Comparison of ENCODE assay signal across 11 mouse cellular contexts in the genomic region with DNA sequence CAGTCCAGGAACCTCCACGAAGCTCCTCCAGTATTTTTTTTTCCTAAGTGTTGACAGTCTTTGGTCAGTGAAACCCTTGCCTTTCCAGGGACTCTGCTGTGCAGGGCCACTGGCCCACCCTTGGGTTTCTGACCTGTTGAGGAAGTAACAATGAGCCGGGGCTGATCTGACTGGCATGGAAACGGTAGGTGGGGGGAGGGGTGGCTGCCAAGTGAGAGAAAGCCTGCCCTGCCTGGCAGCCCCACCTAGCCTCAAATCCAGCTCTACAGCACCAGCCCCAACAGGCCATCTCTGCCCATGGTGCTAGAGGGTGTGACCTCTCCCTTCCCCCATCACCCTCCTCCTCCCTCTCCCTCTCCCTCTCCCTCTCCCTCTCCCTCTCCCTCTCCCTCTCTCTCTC. TPM values are rescaled to one million over a fixed set of nuclear protein-coding genes. Genes with fewer than 3 reads are reported as not detected.
DNase-seq lines count a peak whose midpoint lies in the region; ATAC-seq and TF ChIP-seq lines count a peak whose summit lies in the region.
"Had no signal": no experiment of that assay in that cellular context is flagged by ENCODE, and none has a peak within 500 bp of the region (broad histone marks: within the 10 kb centered on the region; RNA-seq: fewer than 3 reads in every experiment).

No protein-coding gene starts in this region.

- peak; percentile 33 for DNase-seq in gastrocnemius, adult 2 months
- DNase-seq in gastrocnemius, postnatal 10 days: no peak
- peak; percentile 78 for DNase-seq in urinary bladder, postnatal 14 days (ENCODE audit: low spot score)
- DNase-seq in urinary bladder, adult 2 months (ENCODE audit: low spot score): no peak
- peak; percentile 72 for DNase-seq in thymus, postnatal 4 days
- no peak for DNase-seq in right cerebral cortex, postnatal 14 days
- no peak for DNase-seq in gastrocnemius, adult 8-10 months (ENCODE audit: low spot score in 2 of 2)

- intact Hi-C loops in gastrocnemius, adult 2 months (cut with DNase I): loop anchor here (5.0 to 10.0 kb wide), 2 partner anchors 33 to 460 kb away; partner anchors contain the start of gene Dcaf1

- peak overlapping the region; percentile 28; the same call in 1 of the 2 replicates for H3K27ac ChIP-seq in gastrocnemius, adult 2 months
- H3K27ac ChIP-seq in lung, embryonic 15.5 days: peak overlapping the region; percentile 71
- H3K27ac ChIP-seq: embryonic facial prominence, embryonic 12.5 days; neural tube, embryonic 13.5 days had no signal

- no peaks in the 10 kb centered on the region for H3K36me3 ChIP-seq in lung, embryonic 15.5 days
- H3K36me3 ChIP-seq: embryonic facial prominence, embryonic 12.5 days; neural tube, embryonic 13.5 days had no signal

- H3K9ac ChIP-seq in lung, embryonic 15.5 days: no peak overlapping the region
- H3K9ac ChIP-seq: embryonic facial prominence, embryonic 12.5 days; neural tube, embryonic 13.5 days had no signal

- WGBS in lung, embryonic 15.5 days: 4% methylated on average over 3 of the region's 3 CpGs

- no peaks in the 10 kb centered on the region for H3K9me3 ChIP-seq in lung, embryonic 15.5 days
- H3K9me3 ChIP-seq: embryonic facial prominence, embryonic 12.5 days; neural tube, embryonic 13.5 days had no signal

- H3K4me1 ChIP-seq in lung, embryonic 15.5 days: peaks cover 34% of the 10 kb centered on the region

- H3K27me3 ChIP-seq in lung, embryonic 15.5 days: no peaks in the 10 kb centered on the region
- H3K27me3 ChIP-seq: embryonic facial prominence, embryonic 12.5 days had no signal

- ATAC-seq in lung, embryonic 15.5 days (ENCODE audit: borderline replicate concordance, extremely low read depth, low FRiP score, low TSS enrichment): no peak
- ATAC-seq: intestine, embryonic 16.5 days had no signal

- H3K4me3 ChIP-seq in gastrocnemius, adult 2 months: no peak overlapping the region
- no peak overlapping the region for H3K4me3 ChIP-seq in lung, embryonic 15.5 days
- H3K4me3 ChIP-seq: embryonic facial prominence, embryonic 12.5 days; neural tube, embryonic 13.5 days had no signal

- H3K4me2 ChIP-seq in lung, embryonic 15.5 days: no peak overlapping the region
- H3K4me2 ChIP-seq: embryonic facial prominence, embryonic 12.5 days; neural tube, embryonic 13.5 days had no signal

- TF ChIP-seq CTCF in gastrocnemius, adult 2 months (IDR thresholded peaks at IDR 0.05): no peak

RNA-seq across cellular contexts. Expression of gene Mapkapk3, which starts 4.7 kb away (rescaled TPM):
- total RNA-seq in gastrocnemius, adult 2 months (2021): 10 to 100 TPM; 32.6 to 48.1 TPM
- 10 to 100 TPM; 11.0 to 14.4 TPM for total RNA-seq in gastrocnemius, postnatal 10 days (2021)
- polyA plus RNA-seq in urinary bladder, adult 2 months (2012; rRNA removed): 50.7 and 54.4 TPM in 2 replicates
- 13.3 and 17.8 TPM in 2 replicates for polyA plus RNA-seq in lung, embryonic 15.5 days (2015; fragmentation: Nextera tagmentation; extraction: Ambion mirVana)
- total RNA-seq in gastrocnemius, adult 8-10 months (2022): 10 to 100 TPM; 33.6 to 41.0 (median 36.0) TPM

RNA-seq across cellular contexts. Expression of gene Cish, which starts 10.8 kb away (rescaled TPM):
- 100 to 1,000 TPM in 1 of 2 experiments, 10 to 100 TPM in 1; 25.7 to 113 TPM for total RNA-seq in gastrocnemius, adult 2 months (2021)
- 10 to 100 TPM in 1 of 2 experiments, 1 to 10 TPM in 1; 6.7 to 16.8 TPM for total RNA-seq in gastrocnemius, postnatal 10 days (2021)
- polyA plus RNA-seq in urinary bladder, adult 2 months (2012; rRNA removed): 11.7 and 14.7 TPM in 2 replicates
- 15.4 and 16.4 TPM in 2 replicates for polyA plus RNA-seq in lung, embryonic 15.5 days (2015; fragmentation: Nextera tagmentation; extraction: Ambion mirVana)
- total RNA-seq in gastrocnemius, adult 8-10 months (2022): 10 to 100 TPM in 3 of 4 experiments, 1 to 10 TPM in 1; 5.1 to 61.2 (median 22.7) TPM

RNA-seq across cellular contexts. Expression of gene Hemk1, which starts 53.1 kb away (rescaled TPM):
- 10 to 100 TPM; 11.6 to 14.4 TPM for total RNA-seq in gastrocnemius, adult 2 months (2021)
- 10 to 100 TPM; 12.8 to 14.4 TPM for total RNA-seq in gastrocnemius, postnatal 10 days (2021)
- polyA plus RNA-seq in urinary bladder, adult 2 months (2012; rRNA removed): 19.7 and 20.0 TPM in 2 replicates
- 9.7 and 11.4 TPM in 2 replicates for polyA plus RNA-seq in lung, embryonic 15.5 days (2015; fragmentation: Nextera tagmentation; extraction: Ambion mirVana)
- 10 to 100 TPM in 3 of 4 experiments, 1 to 10 TPM in 1; 9.6 to 16.3 (median 11.7) TPM for total RNA-seq in gastrocnemius, adult 8-10 months (2022)

RNA-seq across cellular contexts. Expression of gene Dock3, which starts 53.3 kb away (rescaled TPM):
- total RNA-seq in gastrocnemius, adult 2 months (2021): not detected
- total RNA-seq in gastrocnemius, postnatal 10 days (2021): under 1 TPM; 0.27 to 0.70 TPM
- polyA plus RNA-seq in urinary bladder, adult 2 months (2012; rRNA removed): 10.5 and 17.1 TPM in 2 replicates
- polyA plus RNA-seq in lung, embryonic 15.5 days (2015; fragmentation: Nextera tagmentation; extraction: Ambion mirVana): 0.27 and 0.29 TPM in 2 replicates
- total RNA-seq in gastrocnemius, adult 8-10 months (2022): under 1 TPM in 3 of 4 experiments, not detected in 1; 0.13 to 0.32 (median 0.19) TPM

RNA-seq across cellular contexts. Expression of gene 6430571L13Rik, which starts 55.4 kb away (rescaled TPM):
- 10 to 100 TPM; 37.9 to 49.6 TPM for total RNA-seq in gastrocnemius, adult 2 months (2021)
- 10 to 100 TPM; 29.4 to 54.7 TPM for total RNA-seq in gastrocnemius, postnatal 10 days (2021)
- 1.7 and 1.9 TPM in 2 replicates for polyA plus RNA-seq in urinary bladder, adult 2 months (2012; rRNA removed)
- polyA plus RNA-seq in lung, embryonic 15.5 days (2015; fragmentation: Nextera tagmentation; extraction: Ambion mirVana): 0.47 and 0.79 TPM in 2 replicates
- 10 to 100 TPM; 29.0 to 53.2 (median 38.4) TPM for total RNA-seq in gastrocnemius, adult 8-10 months (2022)

Comparison
In these comparisons a context has a peak if more than half of its experiments do, and no peak if none do; other contexts are left out.
1. DNase-seq: peak in gastrocnemius, adult 2 months (single experiment), urinary bladder, postnatal 14 days (single experiment) and thymus, postnatal 4 days (single experiment); none in gastrocnemius, postnatal 10 days (single experiment), urinary bladder, adult 2 months (single experiment), right cerebral cortex, postnatal 14 days (single experiment) and gastrocnemius, adult 8-10 months (0 of 2).